Mouse (Mus musculus): Measurements from ENCODE around the gene Aldh1a2. TPM values are rescaled to one million over a fixed set of nuclear protein-coding genes. Genes with fewer than 3 reads are reported as not detected.

Aldh1a2 gene
- polyA plus RNA-seq, 1 experiment from 2014 or later = 123 TPM

DNA sequence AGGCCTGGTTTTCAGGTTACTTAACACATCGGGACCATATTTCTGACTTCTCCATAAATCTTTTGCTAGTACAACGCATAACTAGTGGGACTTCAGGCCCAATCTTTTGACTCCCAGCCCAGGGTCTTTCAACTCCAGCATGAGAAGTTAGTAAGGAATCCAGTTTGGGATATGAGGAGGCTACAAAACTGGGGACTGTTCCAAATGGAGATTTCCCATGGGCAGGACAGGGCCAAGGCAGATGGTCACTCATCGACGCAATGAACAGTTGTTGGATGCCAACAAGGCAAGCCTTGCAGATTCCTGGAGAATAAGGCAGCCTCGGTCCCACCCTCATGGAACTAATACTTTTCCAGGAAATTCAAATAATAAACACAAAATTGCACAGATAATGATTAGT, 104.2 kb downstream of the Aldh1a2 start:
- Histone ChIP-seq H3K4me3 (ENCODE audit: low read depth, low read length) (no peak overlapping the region), H3K9me3 (ENCODE audit: control insufficient read depth, low read length) (no peaks in the 10 kb centered on the region), H3K9ac (ENCODE audit: low read length) (no peak overlapping the region), H3K4me2 (ENCODE audit: low read length) (no peak overlapping the region), H3K27me3 (replicated peaks; ENCODE audit: control insufficient read depth, insufficient read depth, low read length) (no peaks in the 10 kb centered on the region), H3K27ac (ENCODE audit: low read depth) (no peak overlapping the region), H3K4me1 (replicated peaks; ENCODE audit: control insufficient read depth, insufficient read depth, low read length) (peaks cover 9% of the 10 kb centered on the region), H3K36me3 (ENCODE audit: control insufficient read depth, insufficient read depth, low read length) (no peaks in the 10 kb centered on the region)
- no peak for ATAC-seq (replicated peaks; ENCODE audit: low FRiP score, low TSS enrichment, low read depth)
- DNase-seq (ENCODE audit: low spot score) = no peak
- 96% methylated on average over 5 of the region's 5 CpGs for WGBS

DNA sequence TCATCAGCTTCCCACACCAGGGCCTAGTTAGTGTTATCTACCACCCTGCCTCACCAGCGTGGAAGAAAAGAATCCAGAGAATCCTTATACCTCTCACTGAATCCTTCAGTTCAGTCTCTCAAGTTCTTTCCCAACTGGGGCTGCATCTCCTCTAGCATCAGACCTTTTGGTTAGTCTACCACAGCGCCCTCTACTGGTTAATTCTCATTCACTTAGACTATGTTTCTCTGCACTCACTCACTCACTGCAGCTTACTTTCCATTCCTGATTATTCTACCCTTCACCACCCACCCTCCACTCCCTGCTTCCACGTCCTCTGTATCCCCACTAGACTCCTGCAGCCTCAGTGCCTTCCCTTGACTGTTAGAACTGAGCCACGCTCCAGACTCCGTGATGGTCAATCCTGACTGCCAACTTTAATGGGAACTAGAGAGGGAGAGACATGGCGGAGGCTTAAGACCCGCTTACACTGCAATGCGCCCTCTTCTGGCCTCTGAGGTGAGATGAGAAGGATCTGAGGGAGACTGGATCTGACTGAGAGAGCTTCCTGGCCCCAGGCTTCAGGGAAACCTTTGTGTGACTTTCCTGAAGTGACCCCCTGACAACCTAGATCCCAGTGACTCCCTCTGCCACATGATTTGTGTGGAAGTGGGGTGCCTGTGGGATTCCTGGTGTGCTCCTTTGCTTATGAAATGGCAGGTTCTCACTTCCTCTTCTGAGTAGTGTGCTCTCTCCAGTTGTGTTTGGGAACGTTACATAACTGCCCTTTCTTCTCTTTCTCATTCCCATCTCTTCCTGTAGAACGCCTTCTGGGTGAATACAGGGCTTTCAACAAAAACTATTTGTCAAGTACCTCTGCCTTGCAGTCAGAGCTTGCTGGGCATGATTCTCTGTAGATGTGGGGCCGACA, 104.9 kb downstream of the Aldh1a2 start:
- Histone ChIP-seq H3K36me3 (ENCODE audit: control insufficient read depth, insufficient read depth, low read length) (no peaks in the 10 kb centered on the region), H3K4me3 (ENCODE audit: low read depth, low read length) (no peak overlapping the region), H3K4me2 (ENCODE audit: low read length) (no peak overlapping the region), H3K9ac (ENCODE audit: low read length) (no peak overlapping the region), H3K27me3 (replicated peaks; ENCODE audit: control insufficient read depth, insufficient read depth, low read length) (no peaks in the 10 kb centered on the region), H3K4me1 (replicated peaks; ENCODE audit: control insufficient read depth, insufficient read depth, low read length) (peaks cover 9% of the 10 kb centered on the region), H3K27ac (ENCODE audit: low read depth) (no peak overlapping the region), H3K9me3 (ENCODE audit: control insufficient read depth, low read length) (no peaks in the 10 kb centered on the region)
- DNase-seq (ENCODE audit: low spot score) (no peak), ATAC-seq (replicated peaks; ENCODE audit: low FRiP score, low TSS enrichment, low read depth) (no peak)
- WGBS = 63% methylated on average over 11 of the region's 11 CpGs

DNA sequence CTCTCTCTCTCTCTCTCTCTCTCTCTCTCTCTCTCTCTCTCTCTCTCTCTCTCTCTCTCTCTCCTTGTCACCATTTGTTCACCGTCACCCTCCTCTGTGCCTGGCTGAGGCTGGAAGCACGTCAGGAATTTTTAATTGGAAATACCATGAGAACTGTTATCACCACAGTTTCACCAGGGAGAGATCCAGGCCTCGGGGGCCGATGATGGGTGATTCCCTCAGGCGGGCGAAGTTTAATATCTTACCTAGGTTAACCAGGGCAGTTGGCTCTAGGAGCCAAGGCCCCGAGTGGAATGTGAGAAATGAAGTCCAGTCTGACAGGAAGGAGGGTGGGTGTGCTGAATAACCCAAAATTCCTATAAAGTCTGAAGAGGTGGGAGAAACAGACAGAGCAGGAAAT, 105.8 kb downstream of the Aldh1a2 start:
- no peak for ATAC-seq (replicated peaks; ENCODE audit: low FRiP score, low TSS enrichment, low read depth)
- H3K27ac ChIP-seq (ENCODE audit: low read depth) = no peak overlapping the region

DNA sequence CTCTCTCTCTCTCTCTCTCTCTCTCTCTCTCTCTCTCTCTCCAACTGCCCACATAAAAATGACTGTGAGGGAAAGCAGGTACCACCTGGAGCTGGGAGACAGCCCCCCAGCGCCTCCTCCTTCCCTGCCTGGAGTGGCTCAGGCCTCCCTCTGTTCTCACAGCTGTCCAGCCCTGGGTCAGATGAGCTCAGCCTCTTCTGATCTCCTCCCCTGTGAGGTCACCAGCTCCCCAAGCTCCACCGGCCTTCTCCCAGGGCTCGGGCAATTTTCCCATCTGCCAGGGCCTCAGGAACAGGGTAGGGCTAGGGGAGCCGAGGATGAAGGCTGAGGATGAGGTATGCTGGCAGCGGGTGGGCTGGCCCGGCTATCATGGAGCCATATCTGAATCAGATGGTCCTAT, 106.3 kb downstream of the Aldh1a2 start:
- Histone ChIP-seq H3K9me3 (ENCODE audit: control insufficient read depth, low read length) (no peaks in the 10 kb centered on the region), H3K27ac (ENCODE audit: low read depth) (peak overlapping the region; percentile 6; the same call in 1 of the 2 replicates), H3K4me1 (replicated peaks; ENCODE audit: control insufficient read depth, insufficient read depth, low read length) (peaks cover 6% of the 10 kb centered on the region), H3K4me3 (ENCODE audit: low read depth, low read length) (no peak overlapping the region), H3K9ac (ENCODE audit: low read length) (no peak overlapping the region), H3K36me3 (ENCODE audit: control insufficient read depth, insufficient read depth, low read length) (no peaks in the 10 kb centered on the region), H3K27me3 (replicated peaks; ENCODE audit: control insufficient read depth, insufficient read depth, low read length) (no peaks in the 10 kb centered on the region), H3K4me2 (ENCODE audit: low read length) (no peak overlapping the region)
- DNase-seq (ENCODE audit: low spot score) (no peak), ATAC-seq (replicated peaks; ENCODE audit: low FRiP score, low TSS enrichment, low read depth) (no peak)
- WGBS = 45% methylated on average over 6 of the region's 6 CpGs

More for the DNA sequence above, 105.8 kb downstream of the Aldh1a2 start:
- no peaks in the 10 kb centered on the region for H3K9me3 ChIP-seq (ENCODE audit: control insufficient read depth, low read length)
- no peaks in the 10 kb centered on the region for H3K36me3 ChIP-seq (ENCODE audit: control insufficient read depth, insufficient read depth, low read length)
- no peaks in the 10 kb centered on the region for H3K27me3 ChIP-seq (replicated peaks; ENCODE audit: control insufficient read depth, insufficient read depth, low read length)
- 56% methylated on average over 7 of the region's 7 CpGs for WGBS
- peaks cover 9% of the 10 kb centered on the region for H3K4me1 ChIP-seq (replicated peaks; ENCODE audit: control insufficient read depth, insufficient read depth, low read length)
- H3K4me2 ChIP-seq (ENCODE audit: low read length) = no peak overlapping the region
- H3K4me3 ChIP-seq (ENCODE audit: low read depth, low read length) = no peak overlapping the region
- no peak overlapping the region for H3K9ac ChIP-seq (ENCODE audit: low read length)
- no peak for DNase-seq (ENCODE audit: low spot score)

DNA sequence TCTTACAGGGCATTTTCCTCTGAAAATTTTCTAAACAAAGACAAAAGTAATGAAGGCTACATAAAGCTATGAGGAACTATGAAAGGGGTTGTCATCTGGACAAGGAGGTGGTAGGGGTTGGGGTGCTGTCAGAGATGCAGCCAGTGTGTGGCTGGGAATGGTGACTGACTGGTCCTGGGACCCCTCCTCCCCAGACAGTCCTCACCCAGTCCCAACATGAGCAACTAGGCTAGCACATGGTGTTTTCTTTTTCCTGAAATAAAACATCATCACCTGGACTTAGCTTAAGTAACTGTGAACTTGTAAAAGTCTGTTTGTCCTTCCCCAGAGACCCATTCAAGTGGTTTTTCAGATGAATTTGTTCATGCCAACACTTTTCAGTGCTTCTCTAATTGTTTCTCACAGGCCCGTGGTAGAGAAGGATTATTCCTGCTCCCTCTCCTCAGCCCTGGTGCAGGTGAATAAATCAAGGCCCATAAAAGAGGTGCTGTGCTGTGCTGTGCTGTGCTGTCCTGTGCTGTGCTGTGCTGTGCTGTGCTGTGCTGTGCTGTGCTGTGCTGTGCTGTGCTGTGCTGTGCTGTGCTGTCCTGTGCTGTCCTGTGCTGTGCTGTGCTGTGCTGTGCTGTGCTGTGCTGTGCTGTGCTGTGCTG, 107.8 kb downstream of the Aldh1a2 start:
- no peak overlapping the region for H3K4me2 ChIP-seq (ENCODE audit: low read length)
- no peak overlapping the region for H3K4me3 ChIP-seq (ENCODE audit: low read depth, low read length)
- no peak for ATAC-seq (replicated peaks; ENCODE audit: low FRiP score, low TSS enrichment, low read depth)
- no peaks in the 10 kb centered on the region for H3K4me1 ChIP-seq (replicated peaks; ENCODE audit: control insufficient read depth, insufficient read depth, low read length)
- H3K36me3 ChIP-seq (ENCODE audit: control insufficient read depth, insufficient read depth, low read length) = no peaks in the 10 kb centered on the region
- H3K9me3 ChIP-seq (ENCODE audit: control insufficient read depth, low read length) = no peaks in the 10 kb centered on the region
- H3K27ac ChIP-seq (ENCODE audit: low read depth) = no peak overlapping the region
- 44% methylated on average over 1 of the region's 1 CpGs for WGBS
- H3K9ac ChIP-seq (ENCODE audit: low read length) = no peak overlapping the region
- H3K27me3 ChIP-seq (replicated peaks; ENCODE audit: control insufficient read depth, insufficient read depth, low read length) = no peaks in the 10 kb centered on the region
- DNase-seq (ENCODE audit: low spot score) = no peak

DNA sequence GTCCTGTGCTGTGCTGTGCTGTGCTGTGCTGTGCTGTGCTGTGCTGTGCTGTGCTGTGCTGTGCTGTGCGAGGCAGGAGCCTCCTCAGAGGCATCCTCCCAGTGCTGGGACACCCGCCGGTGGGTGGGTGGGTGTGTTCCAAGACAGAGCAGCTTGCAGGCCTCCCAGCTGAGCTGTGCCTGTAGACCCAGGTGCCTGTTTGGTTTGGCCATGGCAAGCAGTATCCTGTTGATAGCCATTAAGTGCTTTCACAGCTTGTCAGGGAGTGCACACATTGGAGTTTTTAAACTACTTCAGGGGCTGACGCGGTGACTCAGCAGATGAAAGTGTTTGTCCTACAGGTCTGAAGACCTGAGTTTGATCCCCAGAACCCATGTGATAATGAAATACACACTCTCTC, 108.5 kb downstream of the Aldh1a2 start:
- no peaks in the 10 kb centered on the region for H3K9me3 ChIP-seq (ENCODE audit: control insufficient read depth, low read length)
- no peaks in the 10 kb centered on the region for H3K36me3 ChIP-seq (ENCODE audit: control insufficient read depth, insufficient read depth, low read length)
- H3K9ac ChIP-seq (ENCODE audit: low read length) = no peak overlapping the region
- H3K27me3 ChIP-seq (replicated peaks; ENCODE audit: control insufficient read depth, insufficient read depth, low read length) = no peaks in the 10 kb centered on the region
- DNase-seq (ENCODE audit: low spot score) (no peak), ATAC-seq (replicated peaks; ENCODE audit: low FRiP score, low TSS enrichment, low read depth) (no peak)
- H3K4me1 ChIP-seq (replicated peaks; ENCODE audit: control insufficient read depth, insufficient read depth, low read length) = no peaks in the 10 kb centered on the region
- H3K4me3 ChIP-seq (ENCODE audit: low read depth, low read length) = no peak overlapping the region
- H3K4me2 ChIP-seq (ENCODE audit: low read length) = no peak overlapping the region
- 58% methylated on average over 5 of the region's 5 CpGs for WGBS
- H3K27ac ChIP-seq (ENCODE audit: low read depth) = no peak overlapping the region

DNA sequence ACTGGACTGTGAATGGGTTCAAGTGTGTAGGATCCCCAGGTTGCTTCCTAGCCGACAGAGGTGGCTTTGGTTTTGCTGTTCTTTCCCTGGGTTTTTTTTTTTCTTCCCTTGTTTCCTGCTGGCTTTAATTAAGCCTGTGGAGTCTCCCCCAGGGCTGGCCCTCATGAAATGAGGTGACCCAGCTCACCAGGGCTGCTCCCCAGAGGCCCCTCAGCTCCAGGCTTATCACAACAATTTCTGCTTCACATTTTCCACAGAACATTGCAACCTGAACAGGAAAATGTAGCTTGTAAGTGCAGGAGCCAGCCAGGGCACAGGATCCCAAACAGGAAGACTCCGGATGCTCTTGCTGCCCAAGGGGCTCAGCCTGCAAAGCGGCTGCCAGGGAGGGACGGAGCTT, 110.7 kb downstream of the Aldh1a2 start:
- H3K9me3 ChIP-seq (ENCODE audit: control insufficient read depth, low read length) = no peaks in the 10 kb centered on the region
- WGBS = 75% methylated on average over 4 of the region's 4 CpGs
- no peak overlapping the region for H3K27ac ChIP-seq (ENCODE audit: low read depth)
- H3K4me3 ChIP-seq (ENCODE audit: low read depth, low read length) = no peak overlapping the region
- no peaks in the 10 kb centered on the region for H3K4me1 ChIP-seq (replicated peaks; ENCODE audit: control insufficient read depth, insufficient read depth, low read length)
- no peak overlapping the region for H3K4me2 ChIP-seq (ENCODE audit: low read length)
- H3K36me3 ChIP-seq (ENCODE audit: control insufficient read depth, insufficient read depth, low read length) = no peaks in the 10 kb centered on the region
- no peak overlapping the region for H3K9ac ChIP-seq (ENCODE audit: low read length)
- no peak for ATAC-seq (replicated peaks; ENCODE audit: low FRiP score, low TSS enrichment, low read depth)
- DNase-seq (ENCODE audit: low spot score) = no peak
- H3K27me3 ChIP-seq (replicated peaks; ENCODE audit: control insufficient read depth, insufficient read depth, low read length) = no peaks in the 10 kb centered on the region

DNA sequence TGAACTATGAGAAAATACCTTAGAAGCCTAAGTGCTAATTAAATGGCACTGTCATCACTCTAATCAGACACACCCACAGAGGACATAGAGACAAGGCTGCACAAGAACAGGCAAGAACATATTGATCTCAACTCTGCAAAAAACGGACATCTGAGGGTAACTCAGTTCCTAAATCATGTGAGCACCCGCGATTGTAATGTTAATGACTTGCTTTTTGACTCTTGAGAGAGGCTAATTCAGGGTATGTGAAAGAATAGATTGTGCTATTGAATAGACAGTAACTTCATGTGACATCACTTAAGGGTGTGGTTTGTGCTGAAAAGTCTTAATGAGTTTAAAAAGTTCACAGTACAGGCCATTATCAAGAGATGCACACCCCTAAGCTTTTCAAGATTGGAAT, 116.1 kb downstream of the Aldh1a2 start:
- no peak overlapping the region for H3K4me3 ChIP-seq (ENCODE audit: low read depth, low read length)
- no peaks in the 10 kb centered on the region for H3K27me3 ChIP-seq (replicated peaks; ENCODE audit: control insufficient read depth, insufficient read depth, low read length)
- ATAC-seq (replicated peaks; ENCODE audit: low FRiP score, low TSS enrichment, low read depth) = no peak
- 69% methylated on average over 3 of the region's 3 CpGs for WGBS
- H3K9ac ChIP-seq (ENCODE audit: low read length) = no peak overlapping the region
- H3K4me1 ChIP-seq (replicated peaks; ENCODE audit: control insufficient read depth, insufficient read depth, low read length) = no peaks in the 10 kb centered on the region
- no peaks in the 10 kb centered on the region for H3K9me3 ChIP-seq (ENCODE audit: control insufficient read depth, low read length)
- H3K36me3 ChIP-seq (ENCODE audit: control insufficient read depth, insufficient read depth, low read length) = no peaks in the 10 kb centered on the region
- H3K4me2 ChIP-seq (ENCODE audit: low read length) = no peak overlapping the region
- no peak for DNase-seq (ENCODE audit: low spot score)
- no peak overlapping the region for H3K27ac ChIP-seq (ENCODE audit: low read depth)

Data from intestine, embryonic 14.5 days (tissue).